Mouse (Mus musculus) gastrocnemius, adult 2 months (tissue): Measurements from ENCODE around the gene Nradd. TPM values are rescaled to one million over a fixed set of nuclear protein-coding genes. Genes with fewer than 3 reads are reported as not detected.
A peak's percentile ranks its signal among the peaks of the same experiment; 100 is the strongest.

ENCODE experiments used
- DNase-seq: peaks from one replicate; pipeline ENCODE4 v3.0.0; 2022
- H3K27ac ChIP-seq: fragments of 200-600 bp; 2 replicates; pipeline ENCODE4 v1.8.1; 2022; ENCODE audit warnings: mild to moderate bottlenecking
- H3K4me3 ChIP-seq: fragments of 200-600 bp; 2 replicates; pipeline ENCODE4 v1.8.1; 2022; ENCODE audit warnings: mild to moderate bottlenecking, moderate library complexity
- CTCF ChIP-seq: fragments of 200-600 bp; IDR thresholded peaks from 2 replicates; pipeline ENCODE4 v1.8.1; 2022; ENCODE audit warnings: antibody characterized with exemption, mild to moderate bottlenecking, moderate library complexity
- intact Hi-C: fragments of 180-260 bp; cut with DNase I; formaldehyde crosslinking; loops from one replicate; pipeline ENCODE4 v1.15.1; 2025
- microRNA-seq: library from miRNA; unstranded; fragments of <30 nt; microRNA quantifications from one replicate; pipeline ENCODE4 v1.2.0, GENCODE M21; 2021
- total RNA-seq, 2 experiments: library from RNA; stranded (reverse); gene quantifications; 2 replicates each; pipeline ENCODE4 v1.2.3; 2021

The Nradd gene
- total RNA-seq, 2 experiments from 2014 or later, result 0.64 to 1.2 TPM

DNA sequence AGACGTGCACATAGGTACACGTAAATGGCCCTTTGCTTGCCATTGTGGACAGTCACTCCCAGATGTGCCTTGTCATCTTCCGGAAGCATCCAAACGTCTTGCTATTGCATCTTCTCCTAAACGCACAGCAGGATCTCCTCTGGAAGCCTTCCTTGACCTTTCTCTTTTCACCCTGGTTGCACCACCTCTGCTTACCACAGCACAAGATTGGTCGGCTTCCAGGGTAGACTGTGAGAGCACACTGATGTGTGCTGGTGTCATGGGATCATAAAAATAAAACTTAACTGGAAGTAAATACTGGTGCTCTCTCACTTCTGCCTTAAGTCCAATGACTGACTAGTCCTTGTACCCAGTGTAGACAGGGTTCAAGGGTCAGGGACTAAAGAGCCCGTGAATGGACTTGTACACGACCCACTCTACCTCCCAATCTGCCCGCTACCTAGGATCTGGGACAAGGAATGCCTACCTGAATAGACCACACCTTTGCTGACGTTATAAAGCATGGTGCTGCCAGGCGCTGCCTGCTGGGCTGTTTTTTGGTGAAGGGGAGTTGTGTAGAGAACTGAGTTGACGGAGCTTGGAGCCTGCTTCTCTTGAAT lies 1.5 kb downstream of the Nradd start:
- no peak for TF ChIP-seq CTCF
- H3K27ac ChIP-seq, result no peak overlapping the region
- no peak overlapping the region for H3K4me3 ChIP-seq
- intact Hi-C loops, result no loop called here
- DNase-seq, result peak; percentile 14

DNA sequence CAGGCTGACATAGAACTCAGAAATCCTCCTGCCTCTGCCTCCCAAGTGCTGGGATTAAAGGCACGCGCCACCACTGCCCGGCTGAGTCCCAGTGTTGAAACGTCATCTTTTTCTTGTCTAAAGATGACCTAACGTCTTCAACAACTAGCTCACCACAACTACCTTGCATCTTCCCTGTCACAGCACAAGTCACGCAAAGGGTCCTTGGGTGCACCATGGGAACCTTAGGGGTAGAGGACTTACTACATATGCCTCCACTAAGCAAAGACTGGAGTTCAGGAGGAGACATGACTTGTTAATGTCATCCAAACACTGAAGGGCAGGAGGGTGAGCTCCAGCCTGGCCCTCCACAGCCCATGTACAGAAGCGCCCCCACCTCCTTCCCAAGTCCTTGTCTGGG lies 3.6 kb downstream of the Nradd start:
- no peak overlapping the region for H3K4me3 ChIP-seq
- H3K27ac ChIP-seq, result no peak overlapping the region
- no peak for DNase-seq
- TF ChIP-seq CTCF, result no peak
- intact Hi-C loops, result no loop called here

DNA sequence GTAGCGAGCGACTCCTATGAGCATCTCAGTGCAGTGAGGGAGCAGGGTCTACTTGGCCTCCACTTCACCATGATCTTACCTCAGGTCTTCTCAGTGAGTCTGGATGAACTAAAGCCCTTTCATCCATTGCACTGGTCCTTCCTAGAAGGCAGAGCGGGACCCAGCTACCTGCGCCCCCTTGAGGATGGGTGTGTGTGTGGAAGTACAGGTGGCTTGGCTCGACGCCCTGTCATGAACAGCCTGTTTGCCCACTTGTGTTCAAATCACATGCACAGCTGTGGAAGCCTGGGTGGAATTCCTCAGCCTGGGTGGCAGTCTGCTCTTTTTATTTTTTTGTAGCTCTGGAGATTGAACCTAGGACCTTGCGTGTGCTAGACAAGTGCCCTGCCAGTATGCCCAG lies 4.1 kb downstream of the Nradd start:
- TF ChIP-seq CTCF, result no peak
- intact Hi-C loops, result no loop called here

DNA sequence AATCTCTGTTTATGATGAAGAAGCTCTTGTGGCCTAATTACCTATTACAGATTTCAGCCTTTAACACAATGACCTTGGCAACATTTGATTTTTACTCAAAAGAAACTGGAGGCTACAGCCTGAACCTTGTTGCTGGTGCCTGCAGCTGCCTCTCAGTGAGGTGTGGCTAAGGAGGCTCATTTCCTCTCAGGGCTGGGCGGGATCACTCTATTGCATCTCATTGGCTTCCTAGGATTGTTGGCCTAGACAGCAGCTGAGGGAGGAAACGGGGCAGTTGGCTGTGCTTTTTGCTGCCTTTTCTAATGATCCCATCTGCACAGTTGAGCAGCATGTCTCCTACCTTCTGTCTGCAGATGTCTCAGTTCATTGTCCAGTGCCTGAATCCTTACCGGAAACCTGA lies 7.2 kb downstream of the Nradd start:
- TF ChIP-seq CTCF, result no peak
- DNase-seq, result no peak
- intact Hi-C loops, result no loop called here
- Histone ChIP-seq H3K27ac (no peak overlapping the region), H3K4me3 (no peak overlapping the region)

More for the DNA sequence above, 4.1 kb downstream of the Nradd start:
- Histone ChIP-seq H3K4me3 (no peak overlapping the region), H3K27ac (no peak overlapping the region)
- no peak for DNase-seq

DNA sequence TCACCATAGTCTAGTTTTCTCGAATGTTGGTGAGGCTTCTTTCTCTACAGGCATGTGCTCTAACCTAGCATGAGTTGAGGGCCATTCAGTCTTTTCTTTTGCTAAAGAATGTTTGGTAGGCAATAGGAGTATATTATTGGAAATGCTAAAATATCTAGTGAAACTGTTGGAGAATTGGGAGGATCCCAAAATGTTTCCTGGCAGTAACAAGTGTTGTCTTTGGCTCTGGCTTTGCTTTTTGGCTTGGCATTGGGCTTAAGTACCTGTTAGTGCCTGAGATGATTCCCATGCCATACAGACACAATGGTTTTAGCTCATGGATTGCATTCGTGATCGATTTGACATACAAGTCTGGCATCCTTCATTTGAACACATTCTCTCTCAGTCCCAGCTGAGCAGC lies 12.8 kb downstream of the Nradd start:
- no peak overlapping the region for H3K27ac ChIP-seq
- no peak for DNase-seq
- intact Hi-C loops, result no loop called here
- no peak overlapping the region for H3K4me3 ChIP-seq
- TF ChIP-seq CTCF, result no peak

DNA sequence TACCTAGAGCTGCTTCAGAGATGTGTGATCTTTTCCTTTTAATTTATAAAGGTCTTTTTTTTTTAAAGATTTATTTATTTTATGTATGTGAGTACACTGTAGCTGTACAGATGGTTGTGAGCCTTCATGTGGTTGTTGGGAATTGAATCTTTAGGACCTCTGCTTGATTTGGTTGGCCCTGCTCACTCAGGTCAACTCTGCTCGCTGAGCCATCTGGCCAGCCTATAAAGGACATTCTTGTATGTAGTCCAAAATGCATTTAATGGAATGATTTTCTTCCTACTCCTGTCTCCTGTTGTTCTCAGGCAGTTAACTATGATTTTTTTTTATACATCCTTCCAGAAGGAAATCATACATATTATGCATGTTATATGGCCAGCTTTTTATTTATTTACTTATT lies 40.7 kb downstream of the Nradd start:
- TF ChIP-seq CTCF, result no peak
- no peak for DNase-seq
- Histone ChIP-seq H3K27ac (no peak overlapping the region), H3K4me3 (no peak overlapping the region)
- intact Hi-C loops, result no loop called here

DNA sequence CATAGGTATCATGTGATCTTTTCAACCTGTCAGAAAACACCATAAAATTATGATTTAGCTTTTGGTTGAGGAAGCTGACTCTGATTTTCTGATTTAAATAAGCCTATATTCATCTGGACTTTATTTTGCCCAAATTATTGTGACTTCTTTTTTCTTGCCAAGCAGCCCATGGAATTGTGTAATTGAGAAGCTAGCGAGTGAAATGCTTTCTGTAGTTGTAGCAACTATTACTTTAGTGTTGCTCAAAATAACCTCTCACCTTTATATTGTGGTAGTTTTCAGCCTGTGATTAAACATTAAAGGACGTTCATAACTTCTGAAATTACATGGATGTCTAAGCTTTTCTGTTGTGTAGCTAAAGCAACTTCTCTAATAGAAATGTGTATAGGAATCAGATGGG lies 42.1 kb downstream of the Nradd start:
- H3K4me3 ChIP-seq, result no peak overlapping the region
- H3K27ac ChIP-seq, result no peak overlapping the region
- DNase-seq, result no peak
- no peak for TF ChIP-seq CTCF
- intact Hi-C loops, result no loop called here

Small RNA genes lying within 50 kb of the gene (microRNA-seq; reads per million reads assigned to microRNA genes)
- gene Mir8107, result not detected

Other genes starting within 250 kb of the Nradd start
- gene Ptpn23, start 216.2 kb downstream of the Nradd start, total RNA-seq, result 10 to 100 TPM in 1 of 2 experiments, 1 to 10 TPM in 1; 8.5 to 10.0 TPM
- not detected for gene Ngp, start 204.7 kb downstream of the Nradd start, total RNA-seq
- gene Klhl18, start 147.8 kb downstream of the Nradd start, total RNA-seq, result 1 to 10 TPM; 7.2 to 8.6 TPM
- under 1 TPM in 1 of 2 experiments, not detected in 1; 0.08 TPM for gene Kif9, start 147.5 kb downstream of the Nradd start, total RNA-seq
- 10 to 100 TPM; 32.9 to 35.4 TPM for gene Setd2, start 91.9 kb downstream of the Nradd start, total RNA-seq
- 1 to 10 TPM; 4.7 to 5.0 TPM for gene Nbeal2, start 29.7 kb upstream of the Nradd start, total RNA-seq
- gene Ccdc12, start 32.1 kb upstream of the Nradd start, total RNA-seq, result 10 to 100 TPM; 43.4 to 51.7 TPM
- gene Myl3, start 117.4 kb upstream of the Nradd start, total RNA-seq, result 1,000 to 10,000 TPM in 1 of 2 experiments, 100 to 1,000 TPM in 1; 528 to 1,790 TPM
- 1 to 10 TPM in 1 of 2 experiments, under 1 TPM in 1; 0.99 to 1.3 TPM for gene Pth1r, start 122.7 kb upstream of the Nradd start, total RNA-seq
- gene Prss42, start 173.7 kb upstream of the Nradd start, total RNA-seq, result not detected
- not detected for gene Prss44, start 189.5 kb upstream of the Nradd start, total RNA-seq
- not detected for gene Prss43, start 202.2 kb upstream of the Nradd start, total RNA-seq
- gene Prss45, start 210.1 kb upstream of the Nradd start, total RNA-seq, result not detected
- gene Prss46, start 220.1 kb upstream of the Nradd start, total RNA-seq, result not detected
- not detected for gene Prss50, start 233.5 kb upstream of the Nradd start, total RNA-seq